Mouse (Mus musculus) B cell, adult 2 months (primary cell): ENCODE measurements around the gene Bcan.

Source experiments
- DNase-seq, 2 experiments: peaks; one replicate each; pipeline ENCODE4 v3.0.0; 2022

Gene Bcan

GRCm38 (mm10) chr3:87996971-87997614 lies 2.9 kb downstream of the Bcan start:
- DNase-seq: no peak

GRCm38 (mm10) chr3:87996401-87996800 lies 3.6 kb downstream of the Bcan start:
- DNase-seq: no peak

GRCm38 (mm10) chr3:87995331-87995730 lies 4.7 kb downstream of the Bcan start:
- DNase-seq: no peak

- DNase-seq: peak; percentile 46
Observed at GRCm38 (mm10) chr3:87993436-87993835, 6.6 kb downstream of the Bcan start.

- no peak for DNase-seq
Observed at GRCm38 (mm10) chr3:87989935-87990334, 10.1 kb downstream of the Bcan start.

GRCm38 (mm10) chr3:87988068-87988467 lies 12.0 kb downstream of the Bcan start:
- DNase-seq: no peak

GRCm38 (mm10) chr3:87987633-87988032 lies 12.4 kb downstream of the Bcan start:
- peak in 1 of 2 experiments; percentile 20 for DNase-seq

- peak; percentile 95 to 96 for DNase-seq
Observed at GRCm38 (mm10) chr3:87986868-87987267, 13.2 kb downstream of the Bcan start.

GRCm38 (mm10) chr3:87985505-87986320 lies 14.3 kb downstream of the Bcan start:
- DNase-seq: no peak

- DNase-seq: no peak
Observed at GRCm38 (mm10) chr3:87984094-87984493, 15.9 kb downstream of the Bcan start.

GRCm38 (mm10) chr3:87983627-87984026 lies 16.4 kb downstream of the Bcan start:
- DNase-seq: no peak

- no peak for DNase-seq
Observed at GRCm38 (mm10) chr3:87982836-87983601, 17.0 kb downstream of the Bcan start.

- DNase-seq: no peak
Observed at GRCm38 (mm10) chr3:87981894-87982835, 17.9 kb downstream of the Bcan start.

GRCm38 (mm10) chr3:87981214-87981760 lies 18.7 kb downstream of the Bcan start:
- no peak for DNase-seq

- DNase-seq: no peak
Observed at GRCm38 (mm10) chr3:87980728-87981127, 19.3 kb downstream of the Bcan start.

- no peak for DNase-seq
Observed at GRCm38 (mm10) chr3:87980085-87980484, 19.9 kb downstream of the Bcan start.

GRCm38 (mm10) chr3:87979493-87979892 lies 20.5 kb downstream of the Bcan start:
- DNase-seq: no peak

- DNase-seq: no peak
Observed at GRCm38 (mm10) chr3:87974381-87974987, 25.5 kb downstream of the Bcan start.

GRCm38 (mm10) chr3:87973593-87974380 lies 26.2 kb downstream of the Bcan start:
- DNase-seq: no peak

- no peak for DNase-seq
Observed at GRCm38 (mm10) chr3:87972776-87973175, 27.3 kb downstream of the Bcan start.

GRCm38 (mm10) chr3:87972203-87972664 lies 27.8 kb downstream of the Bcan start:
- no peak for DNase-seq
